Mouse (Mus musculus): ENCODE results near the gene Mrtfb. TPM values are rescaled to one million over a fixed set of nuclear protein-coding genes. Genes with fewer than 3 reads are reported as not detected.
A peak's percentile ranks its signal among the peaks of the same experiment; 100 is the strongest.

Gene Mrtfb
- total RNA-seq, 2 experiments from 2014 or later: 19.8 to 24.9 TPM

DNA sequence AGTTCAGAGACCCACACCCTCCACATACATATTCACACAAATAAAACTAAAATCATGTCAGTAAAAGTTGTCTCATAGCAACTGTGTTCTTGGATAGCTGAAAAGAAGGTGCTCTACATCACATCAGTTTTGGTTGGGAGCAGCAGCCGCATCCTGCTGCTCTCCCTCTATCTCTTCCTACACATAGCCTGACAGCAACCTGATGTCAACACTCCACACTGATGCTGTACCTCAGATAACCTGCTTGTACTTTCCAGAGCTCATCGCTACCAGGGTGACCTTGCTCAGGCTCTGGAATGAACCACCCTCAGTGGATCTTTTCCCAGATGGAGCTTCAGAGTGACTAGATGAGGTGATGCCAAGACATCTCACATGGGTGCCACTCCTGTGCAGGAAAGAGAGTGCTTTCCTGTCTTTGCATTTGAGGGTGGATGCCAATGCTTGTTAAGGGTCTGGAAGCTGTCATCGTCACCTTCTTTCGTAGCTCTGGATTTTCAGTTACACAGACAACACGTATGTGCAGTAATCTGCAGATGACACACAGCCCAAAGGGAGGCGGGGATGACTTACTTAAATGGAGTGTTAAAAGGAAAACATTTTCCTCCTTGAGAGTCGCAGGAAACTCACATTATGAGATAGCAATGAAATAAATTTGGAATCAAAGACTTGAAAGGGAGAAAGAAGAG lies 173.8 kb downstream of the Mrtfb start:
- DNase-seq (ENCODE audit: low spot score in 2 of 2): no peak

DNA sequence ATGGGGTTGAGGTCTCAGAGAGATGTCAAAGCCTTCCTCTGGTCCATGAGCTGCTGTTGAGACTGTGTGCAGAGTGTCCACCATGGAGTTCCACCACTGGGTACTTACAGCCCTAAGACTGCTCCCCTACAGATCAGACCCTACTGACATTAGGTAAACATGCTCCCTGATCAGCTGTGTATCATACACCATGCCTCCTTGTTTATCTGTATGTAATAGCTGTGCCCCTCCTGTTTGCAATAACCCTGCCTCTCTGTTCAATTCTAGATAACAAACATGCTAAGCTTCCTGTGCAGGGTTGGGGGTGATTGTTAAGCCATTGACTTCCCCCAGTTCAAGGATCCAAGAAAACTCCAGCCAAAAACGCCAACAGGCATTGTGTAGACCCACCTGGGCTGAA lies 174.7 kb downstream of the Mrtfb start:
- no peak for DNase-seq (ENCODE audit: low spot score in 2 of 2)

DNA sequence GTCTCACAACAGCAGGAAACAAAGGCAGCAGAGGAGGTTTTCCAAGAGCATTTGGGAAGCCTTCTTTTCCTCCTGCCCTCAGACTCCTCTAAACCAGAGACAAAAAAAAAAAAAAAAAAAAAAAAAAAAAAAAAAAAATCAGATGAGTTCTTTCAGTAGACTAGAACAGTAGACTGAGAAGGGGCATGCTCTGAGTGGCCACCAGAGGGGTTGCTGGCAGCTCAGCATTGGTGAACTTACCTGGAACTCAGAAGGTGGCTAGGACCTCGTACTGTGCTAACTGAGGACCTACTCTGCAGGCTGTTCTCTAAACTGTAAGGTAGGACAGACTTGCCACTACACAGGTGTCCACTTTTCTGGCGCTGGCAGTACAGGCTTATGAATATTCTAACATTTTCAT lies 179.3 kb downstream of the Mrtfb start:
- DNase-seq (ENCODE audit: low spot score in 2 of 2): no peak

DNA sequence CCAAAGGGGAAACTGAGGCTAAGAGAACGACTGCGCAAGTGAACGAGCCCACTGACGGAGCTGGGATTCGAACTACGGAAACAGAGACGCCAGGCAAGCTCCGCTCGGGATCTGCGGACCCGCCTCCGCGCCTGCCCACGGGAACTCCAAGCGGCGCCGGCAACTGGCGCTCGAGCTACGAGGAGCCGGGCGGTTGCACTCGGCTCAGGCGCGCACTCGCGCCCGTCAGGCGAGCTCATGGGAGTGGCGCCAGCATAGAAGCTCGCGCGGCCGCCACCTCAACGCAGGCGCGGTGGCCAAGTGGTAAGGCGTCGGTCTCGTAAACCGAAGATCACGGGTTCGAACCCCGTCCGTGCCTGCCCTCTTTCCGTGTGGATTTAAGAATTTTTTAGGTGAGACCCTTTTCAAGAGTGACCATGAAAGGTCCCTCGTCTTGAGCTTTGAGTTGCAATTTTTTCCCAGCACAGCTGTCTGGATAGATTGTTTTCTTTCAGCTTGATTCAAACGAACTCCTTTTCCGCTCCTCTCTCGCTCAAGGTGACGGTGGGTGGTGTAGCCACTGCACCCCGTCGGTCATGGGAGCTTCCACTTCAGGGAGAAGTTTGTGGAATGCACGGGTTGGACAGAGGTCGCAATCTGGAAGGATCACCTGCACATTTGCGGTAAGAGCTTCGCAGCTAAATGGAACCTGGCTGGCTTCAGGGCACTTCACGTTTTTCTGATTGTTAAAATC lies 180.9 kb downstream of the Mrtfb start:
- peak; percentile 99 to 100 for DNase-seq (ENCODE audit: low spot score in 2 of 2)

DNA sequence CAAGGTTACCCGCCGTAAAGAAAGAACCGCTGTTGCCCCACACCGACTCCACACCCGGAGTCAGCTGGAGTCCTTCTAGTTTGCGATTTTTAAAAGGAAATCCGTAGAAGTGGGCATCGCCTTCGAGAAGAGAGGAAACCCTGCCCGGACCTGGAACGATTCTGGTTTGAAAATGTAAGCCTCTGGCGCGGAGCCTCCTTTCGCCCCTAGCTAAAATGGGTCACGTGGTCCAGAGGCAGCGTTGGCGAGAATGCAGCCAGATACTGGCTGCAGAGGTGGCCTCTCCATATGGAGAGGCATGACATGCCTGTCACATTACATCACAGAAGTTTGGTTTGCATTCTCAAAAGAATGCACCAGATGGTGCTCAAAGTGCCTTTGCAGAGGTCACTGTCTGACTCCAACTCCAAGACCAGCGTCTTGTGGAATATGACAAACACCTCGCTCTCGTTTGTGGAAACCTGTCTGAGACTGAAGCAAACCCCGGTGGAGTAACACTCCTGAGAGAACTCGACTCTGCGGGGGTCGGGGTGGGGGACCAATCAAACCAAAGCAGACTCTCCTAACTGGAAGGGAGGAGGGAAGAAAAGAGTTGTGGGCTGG lies 181.6 kb downstream of the Mrtfb start:
- DNase-seq (ENCODE audit: low spot score in 2 of 2): peak; percentile 29 to 35

DNA sequence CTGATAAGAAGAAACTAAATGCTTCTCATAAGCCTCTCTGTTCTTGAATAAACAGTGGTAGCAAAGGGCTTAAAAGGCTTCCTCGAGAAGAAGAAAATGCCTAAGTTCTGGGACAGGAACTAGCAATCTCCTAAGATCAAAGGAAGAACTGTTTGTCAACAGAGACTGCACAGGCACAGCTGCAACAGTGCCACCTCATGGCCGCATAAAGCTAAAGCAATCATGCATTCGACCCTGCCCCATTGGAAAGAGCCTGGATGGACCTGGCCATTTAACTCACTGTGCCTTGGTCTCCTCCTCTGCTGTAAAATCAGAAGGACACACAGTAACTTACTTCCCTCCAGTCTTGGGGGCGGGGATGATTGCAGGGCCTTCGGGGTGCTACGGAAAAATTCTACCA lies 184.2 kb downstream of the Mrtfb start:
- peak; percentile 30 to 61 for DNase-seq (ENCODE audit: low spot score in 2 of 2)

DNA sequence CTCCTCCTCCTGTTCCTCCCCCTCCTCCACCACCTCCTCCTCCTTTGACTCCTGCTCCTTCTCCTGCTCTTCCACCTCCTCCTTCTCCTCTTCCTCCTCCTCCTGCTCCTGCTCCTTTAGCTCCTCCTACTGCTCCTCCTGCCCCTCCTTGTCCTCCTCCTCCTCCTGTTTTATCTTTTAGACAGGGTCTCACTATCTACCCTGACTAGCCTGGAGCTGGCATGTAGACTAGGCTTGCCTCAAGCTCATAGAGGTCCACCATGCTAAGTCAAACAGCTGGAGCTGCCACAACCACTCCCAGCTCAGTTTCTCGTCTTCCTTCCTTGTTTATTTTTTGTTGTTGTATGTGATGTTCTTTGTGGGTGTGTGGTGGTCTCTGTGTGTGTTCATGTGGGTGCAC lies 187.5 kb downstream of the Mrtfb start:
- DNase-seq (ENCODE audit: low spot score in 2 of 2): no peak

DNA sequence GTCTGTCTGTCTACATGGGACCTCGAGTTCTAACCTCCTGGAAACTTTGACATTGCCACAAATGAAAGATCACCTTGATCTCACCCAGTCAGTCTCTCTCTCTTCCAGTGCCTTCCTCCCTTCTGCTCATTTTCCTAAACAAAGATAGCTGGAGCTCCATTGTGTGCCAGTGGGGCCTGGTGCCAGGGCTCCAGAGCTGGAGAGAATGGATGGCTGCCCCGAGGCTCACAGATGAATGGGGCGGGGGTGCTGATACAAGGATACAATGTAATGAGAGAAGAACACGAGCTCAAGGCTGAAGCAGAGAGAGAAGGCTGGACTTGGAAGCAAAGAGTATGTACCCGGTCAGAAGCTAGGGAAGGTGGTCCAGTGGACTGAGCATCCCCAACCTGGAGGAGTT lies 189.2 kb downstream of the Mrtfb start:
- no peak for DNase-seq (ENCODE audit: low spot score in 2 of 2)

DNA sequence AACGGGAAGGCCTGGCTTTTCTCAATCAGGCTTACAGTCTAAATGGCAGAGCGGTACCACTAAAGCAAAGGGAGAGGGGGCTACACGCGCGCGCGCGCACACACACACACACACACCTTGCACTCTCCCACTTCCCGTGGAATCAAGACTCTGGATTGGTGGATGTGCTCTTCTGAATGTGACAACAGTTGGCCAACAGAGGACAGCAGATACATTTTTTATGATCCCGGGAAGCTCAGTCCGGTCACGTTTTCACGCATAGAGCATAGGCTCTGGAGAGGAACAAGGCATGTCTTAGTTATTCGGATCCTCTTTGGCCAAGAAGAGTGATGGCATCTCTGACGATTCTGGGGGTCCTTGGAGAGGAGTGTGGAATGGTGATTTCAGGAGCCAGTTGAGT lies 190.2 kb downstream of the Mrtfb start:
- DNase-seq (ENCODE audit: low spot score in 2 of 2): no peak

DNA sequence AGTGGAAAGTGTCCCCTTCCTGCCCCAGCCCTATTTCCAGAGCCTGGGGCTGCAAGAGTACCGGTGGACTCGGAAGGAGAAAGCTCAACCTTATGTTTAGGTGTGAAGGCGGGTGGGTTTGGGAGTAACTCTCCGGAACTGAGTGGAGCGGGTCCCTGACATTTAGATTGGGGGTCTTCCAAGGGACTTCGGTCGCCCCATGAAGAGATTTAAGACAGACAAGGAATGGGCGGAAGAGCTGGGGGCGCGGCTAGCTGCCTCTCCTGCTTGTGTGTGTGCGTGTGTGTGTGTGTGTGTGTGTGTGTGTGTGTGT lies 190.6 kb downstream of the Mrtfb start:
- peak in 1 of 2 experiments; percentile 19 for DNase-seq (ENCODE audit: low spot score in 2 of 2)

DNA sequence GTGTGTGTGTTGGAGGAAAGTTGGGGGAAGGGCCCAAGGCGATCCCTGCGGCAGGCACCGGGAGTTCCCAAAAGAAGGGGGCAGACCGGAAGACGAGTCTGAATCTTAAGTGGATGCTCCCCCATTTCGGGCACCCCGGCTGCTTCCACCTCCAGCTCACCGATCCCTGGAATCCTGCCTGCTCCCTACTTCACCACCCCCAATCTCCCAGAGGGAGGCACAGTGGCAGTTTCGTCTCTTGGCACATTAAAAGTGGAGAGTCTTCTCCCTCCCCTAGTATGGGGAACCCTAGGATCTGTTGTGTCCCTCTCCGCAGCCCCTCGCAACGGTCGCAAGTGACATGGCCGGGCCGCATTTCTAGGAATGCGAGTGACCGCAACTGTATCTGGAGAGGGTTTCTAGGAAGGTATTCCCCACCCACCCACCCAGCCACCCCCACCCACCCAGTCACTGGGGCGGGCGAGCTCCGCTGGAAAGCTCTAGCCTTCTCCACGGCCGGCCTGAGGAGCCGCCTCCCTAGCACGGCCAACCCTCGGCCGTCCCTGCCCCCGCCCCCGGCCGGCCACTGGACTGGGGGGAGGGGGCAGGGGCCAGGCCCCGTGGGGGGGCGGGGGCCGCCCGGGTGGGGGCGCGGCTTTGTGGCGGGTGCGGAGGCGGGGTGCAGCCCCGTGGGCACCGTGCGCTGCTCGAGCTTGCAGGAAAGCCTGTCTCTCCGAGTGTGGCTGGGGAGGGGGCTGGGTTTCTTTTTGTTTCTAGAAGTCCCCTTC lies 191.2 kb downstream of the Mrtfb start:
- peak; percentile 46 to 63 for DNase-seq (ENCODE audit: low spot score in 2 of 2)

DNA sequence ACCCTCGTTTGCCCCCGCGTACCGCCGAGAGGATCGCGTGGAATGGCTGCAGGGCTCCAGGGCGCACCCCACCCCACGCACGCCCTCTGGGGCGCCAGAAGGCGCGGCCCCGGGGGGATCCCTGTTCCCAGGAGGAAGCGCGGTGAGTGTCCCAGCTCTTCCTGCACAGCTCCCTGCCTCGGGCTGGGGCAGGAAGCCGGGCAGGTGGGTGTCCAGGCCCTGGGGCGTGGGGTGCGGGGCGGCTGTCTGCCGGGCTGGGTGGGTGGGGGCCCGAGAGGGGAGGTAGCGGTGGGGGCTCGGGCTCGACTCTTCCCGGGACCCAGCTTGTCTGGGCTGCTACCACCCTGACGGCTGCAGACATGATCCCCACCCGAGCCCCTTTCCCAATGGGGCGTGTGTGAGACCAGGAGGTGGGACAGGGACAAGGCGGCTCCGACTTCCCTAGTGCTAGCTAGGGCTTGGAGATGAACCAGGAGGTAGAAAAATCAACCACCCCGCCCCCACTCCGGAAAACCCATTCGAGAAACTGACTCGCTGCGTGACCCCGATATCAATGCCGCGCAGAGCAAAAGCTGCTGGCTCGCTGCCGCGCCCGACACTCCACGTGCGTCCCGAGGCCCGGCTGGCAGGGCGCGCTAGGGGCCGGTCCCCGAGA lies 191.9 kb downstream of the Mrtfb start:
- peak; percentile 59 for DNase-seq (ENCODE audit: low spot score in 2 of 2)

DNA sequence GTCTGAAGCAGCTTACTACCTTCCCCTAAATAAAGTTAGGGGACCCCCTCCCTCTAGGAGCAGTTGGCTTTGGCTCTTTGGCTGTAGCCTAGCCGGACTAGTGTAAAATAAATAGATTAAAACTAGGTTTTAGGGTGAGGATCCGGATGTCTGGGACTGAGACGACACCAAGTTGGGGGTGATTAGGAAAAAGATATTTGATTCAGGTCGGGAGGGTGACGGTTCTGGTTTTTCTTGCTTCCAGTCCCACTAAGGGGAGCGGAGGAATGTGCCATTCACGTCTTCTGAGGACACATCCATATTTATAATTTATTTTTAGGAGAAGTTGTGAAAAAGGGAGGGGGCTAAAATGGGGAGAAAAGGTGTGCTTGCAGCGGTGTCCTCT lies 192.4 kb downstream of the Mrtfb start:
- DNase-seq (ENCODE audit: low spot score in 2 of 2): no peak

DNA sequence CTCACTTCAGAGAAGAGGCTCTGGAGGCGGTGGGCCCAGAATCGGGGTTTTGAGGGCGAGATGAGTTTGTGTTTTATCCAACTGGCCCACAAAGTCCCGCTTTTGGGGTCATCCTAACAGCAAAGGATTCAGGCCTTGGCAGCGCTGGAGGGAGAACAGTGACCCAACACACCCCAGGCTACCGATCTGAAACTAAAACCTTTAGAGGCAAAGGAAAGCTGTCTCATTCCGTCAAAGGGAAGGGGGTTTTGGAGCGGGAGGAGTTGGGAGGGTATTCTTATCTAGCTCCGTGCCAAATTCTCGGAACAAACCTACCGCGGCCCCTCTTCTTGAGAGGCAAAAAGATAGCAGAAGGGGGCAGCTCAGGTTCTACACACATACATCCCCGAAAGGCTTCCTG lies 193.2 kb downstream of the Mrtfb start:
- no peak for DNase-seq (ENCODE audit: low spot score in 2 of 2)

DNA sequence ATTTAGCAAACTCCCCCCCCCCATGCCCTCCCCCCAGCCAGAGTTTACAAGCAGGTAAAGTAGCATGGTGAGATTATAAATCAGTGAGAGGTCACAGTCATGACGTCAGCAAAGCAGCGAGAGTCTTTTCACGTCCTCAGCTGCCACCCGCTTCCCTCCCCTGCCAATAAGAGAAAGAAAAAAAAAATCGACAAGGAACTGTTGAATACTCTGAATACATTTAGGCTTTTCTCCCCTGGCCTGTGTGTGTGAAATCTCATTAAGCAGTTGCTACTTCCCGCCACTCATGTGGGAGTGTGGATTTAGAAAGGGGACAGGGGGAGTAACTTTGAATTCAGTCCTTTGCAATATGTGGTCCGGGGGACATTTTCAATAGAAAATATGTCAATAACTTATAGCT lies 194.6 kb downstream of the Mrtfb start:
- DNase-seq (ENCODE audit: low spot score in 2 of 2): no peak

DNA sequence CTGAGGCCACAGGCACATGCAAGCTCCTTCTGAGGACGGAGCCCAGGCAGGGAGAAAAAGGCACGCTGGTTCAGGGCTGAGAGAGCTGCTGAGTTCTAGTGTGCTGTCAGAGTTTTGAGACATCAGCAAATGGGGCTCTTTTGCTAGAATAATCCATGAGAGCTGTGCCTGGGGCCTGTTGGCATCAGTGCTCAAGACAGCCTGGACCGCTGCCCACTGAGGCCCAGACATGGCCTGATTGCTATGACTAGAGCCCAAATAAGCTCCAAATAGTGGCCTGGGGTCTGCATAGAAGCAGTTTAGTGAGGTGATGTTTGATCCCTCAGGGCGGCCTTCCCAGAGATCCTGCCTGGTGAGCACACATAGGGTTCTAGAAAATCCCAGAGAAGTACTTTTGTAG lies 195.7 kb downstream of the Mrtfb start:
- no peak for DNase-seq (ENCODE audit: low spot score in 2 of 2)

DNA sequence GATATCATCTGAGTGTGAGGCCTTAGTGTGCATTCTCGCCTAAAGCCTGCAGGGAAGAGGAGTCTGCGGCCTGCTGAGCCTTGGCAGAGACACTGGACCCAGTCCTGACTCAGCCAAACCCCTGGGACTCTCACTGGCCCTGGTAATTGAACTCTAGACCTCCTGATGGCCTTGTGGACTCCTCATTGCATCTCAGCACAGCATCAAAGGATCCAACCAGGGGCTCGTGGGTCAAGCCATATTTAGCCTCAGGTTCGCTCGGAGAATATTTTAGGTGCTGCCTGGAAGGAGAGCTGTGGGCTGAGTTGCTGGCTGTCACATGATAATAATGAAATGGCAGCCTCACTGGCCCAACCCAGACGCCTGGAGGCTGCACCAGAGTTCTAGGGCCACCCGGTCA lies 196.4 kb downstream of the Mrtfb start:
- no peak for DNase-seq (ENCODE audit: low spot score in 2 of 2)

DNA sequence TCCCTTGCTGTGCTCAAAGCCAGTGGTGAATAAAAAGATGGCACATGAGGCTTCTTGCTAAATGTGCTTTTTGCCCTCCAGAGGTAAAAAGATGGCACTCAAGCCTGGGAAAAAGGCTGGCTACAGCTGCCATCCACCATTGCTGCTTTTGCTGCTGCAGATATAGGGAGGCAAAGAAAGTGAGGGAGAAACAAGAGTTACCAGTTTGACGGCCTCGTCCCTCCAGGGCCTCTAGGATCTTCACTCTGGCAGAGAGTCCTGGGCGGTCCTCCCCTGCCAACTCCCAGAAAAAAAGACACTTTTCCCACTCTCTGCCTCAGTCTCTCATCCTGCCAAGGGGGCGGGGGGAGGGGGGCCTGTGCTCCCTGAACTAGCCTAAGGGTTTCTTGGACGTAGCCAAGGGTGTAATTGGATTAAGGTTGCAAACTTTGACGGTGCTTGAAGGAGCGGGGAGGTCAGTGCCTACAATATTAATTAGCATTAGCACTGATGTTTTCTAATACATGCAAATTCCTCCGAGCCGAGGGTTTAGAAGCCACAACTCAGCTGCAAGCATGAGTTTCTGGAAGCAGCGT lies 197.8 kb downstream of the Mrtfb start:
- DNase-seq (ENCODE audit: low spot score in 2 of 2): no peak

DNA sequence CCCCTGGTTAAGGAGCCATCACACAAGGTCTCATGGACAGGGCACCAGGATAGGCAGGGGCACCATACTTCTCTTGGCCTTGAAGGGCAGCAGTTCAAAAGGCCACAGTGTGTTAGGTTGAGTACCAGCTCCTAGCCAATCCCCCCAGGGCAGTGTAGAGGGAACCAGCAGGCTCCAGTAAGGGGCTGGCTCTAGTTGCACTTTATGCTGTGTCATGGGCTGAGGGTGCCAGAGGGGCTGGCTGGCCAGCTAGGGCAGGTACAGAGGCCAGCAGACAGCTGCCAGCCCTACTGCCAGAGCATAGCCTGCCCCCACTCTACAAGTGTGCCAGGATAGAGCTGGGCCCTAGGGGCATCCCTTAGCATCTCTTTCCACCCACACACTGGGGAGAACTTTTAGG lies 199.3 kb downstream of the Mrtfb start:
- DNase-seq (ENCODE audit: low spot score in 2 of 2): no peak

DNA sequence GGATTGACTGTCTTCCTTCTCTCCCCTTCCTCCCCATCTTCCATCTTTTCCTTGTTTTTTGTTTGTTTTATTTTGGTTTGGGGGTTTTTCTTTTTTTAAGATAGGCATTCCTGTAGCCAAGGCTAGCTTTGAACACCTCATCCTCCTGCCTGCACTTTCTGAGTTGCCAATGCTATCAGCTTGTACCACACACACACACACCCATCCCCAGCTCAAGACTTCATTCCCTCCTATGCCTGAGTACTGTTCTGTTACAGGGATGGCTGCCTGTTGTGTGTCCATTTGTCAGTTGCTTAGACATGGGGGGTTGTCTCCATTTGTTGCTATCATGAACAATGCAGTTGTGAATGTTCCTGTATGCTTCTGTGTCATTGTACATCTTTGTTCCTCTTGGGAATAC lies 202.3 kb downstream of the Mrtfb start:
- DNase-seq (ENCODE audit: low spot score in 2 of 2): no peak

DNA sequence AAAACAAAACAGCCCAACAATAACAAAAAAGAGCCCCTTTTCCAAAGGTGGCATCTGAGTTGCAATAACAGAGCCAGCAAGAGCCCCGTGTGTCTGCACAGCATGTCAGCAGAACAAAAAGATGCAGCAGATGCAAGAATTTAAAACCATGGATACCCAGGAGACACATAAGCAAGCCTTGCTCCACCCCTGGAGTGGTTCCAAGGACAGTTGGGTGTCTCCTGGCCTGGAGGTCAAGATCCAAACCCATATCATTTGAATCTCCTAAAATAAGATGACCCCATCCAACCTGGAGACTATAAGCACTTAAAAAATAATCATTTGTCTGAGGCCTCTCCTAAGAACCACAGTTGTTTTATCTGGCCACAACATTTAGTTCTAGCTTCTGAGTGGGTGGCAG lies 203.8 kb downstream of the Mrtfb start:
- DNase-seq (ENCODE audit: low spot score in 2 of 2): no peak
